Mouse (Mus musculus) bone marrow macrophage, adult 2 months (primary cell): ENCODE measurements around the gene Baiap2l1. TPM values are rescaled to one million over a fixed set of nuclear protein-coding genes. Genes with fewer than 3 reads are reported as not detected.

Experiments used
- H3K27ac ChIP-seq: 2 replicates; pipeline ENCODE4 v1.5.1; 2012; ENCODE audit warnings: low read depth, low read length; ENCODE audit not compliant: insufficient read depth
- H3K4me1 ChIP-seq: 2 replicates; pipeline ENCODE4 v1.6.1; 2012; ENCODE audit warnings: low read length; ENCODE audit not compliant: control insufficient read depth, insufficient read depth
- H3K4me3 ChIP-seq: 2 replicates; pipeline ENCODE4 v1.5.1; 2012; ENCODE audit warnings: mild to moderate bottlenecking, low read length, moderate library complexity; ENCODE audit not compliant: insufficient read depth
- CTCF ChIP-seq: IDR thresholded peaks from 2 replicates; pipeline ENCODE4 v1.5.1; 2012; ENCODE audit warnings: low read depth, mild to moderate bottlenecking, low read length, moderate library complexity
- POLR2A ChIP-seq: IDR thresholded peaks from 2 replicates; pipeline ENCODE4 v1.6.1; 2012; ENCODE audit warnings: mild to moderate bottlenecking, low read depth, low read length, borderline replicate concordance
- polyA plus RNA-seq: library from polyadenylated mRNA; stranded (reverse); fragments of >200 nt; gene quantifications from 2 replicates; pipeline ENCODE4 v1.2.4, GENCODE M21; 2012; ENCODE audit not compliant: missing spikeins, insufficient read depth, insufficient read length

The Baiap2l1 gene
- polyA plus RNA-seq, 1 experiment = not detected

DNA sequence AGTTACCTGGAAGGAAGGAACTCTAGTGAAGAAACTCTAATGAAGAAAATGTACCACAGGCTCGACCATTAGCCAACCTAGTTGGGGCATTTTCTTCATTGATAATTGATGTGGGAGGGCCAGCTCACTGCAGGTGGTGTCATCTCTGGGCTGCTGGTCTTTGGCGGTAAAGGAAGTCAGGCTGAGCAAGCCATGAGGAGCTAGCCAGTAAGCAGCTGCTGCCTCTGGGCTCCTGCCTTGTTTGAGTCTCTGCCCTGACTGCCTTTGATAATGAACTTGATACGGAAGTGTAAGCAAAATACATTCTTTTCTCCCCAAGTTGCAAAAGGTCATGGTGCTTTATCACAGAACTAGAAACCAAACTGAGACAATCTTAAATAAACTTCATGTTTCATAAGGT lies 41.5 kb downstream of the Baiap2l1 start:
- Histone ChIP-seq H3K4me3 (no peak overlapping the region), H3K4me1 (peaks cover 18% of the 10 kb centered on the region), H3K27ac (no peak overlapping the region)
- TF ChIP-seq CTCF (no peak), POLR2A (no peak)

- H3K4me3 ChIP-seq = no peak overlapping the region
- H3K27ac ChIP-seq = no peak overlapping the region
- H3K4me1 ChIP-seq = peaks cover 18% of the 10 kb centered on the region
- TF ChIP-seq CTCF = no peak
- no peak for TF ChIP-seq POLR2A
Measured at GRCm38 (mm10) chr5:144314731-144315494, 43.0 kb downstream of the Baiap2l1 start.

DNA sequence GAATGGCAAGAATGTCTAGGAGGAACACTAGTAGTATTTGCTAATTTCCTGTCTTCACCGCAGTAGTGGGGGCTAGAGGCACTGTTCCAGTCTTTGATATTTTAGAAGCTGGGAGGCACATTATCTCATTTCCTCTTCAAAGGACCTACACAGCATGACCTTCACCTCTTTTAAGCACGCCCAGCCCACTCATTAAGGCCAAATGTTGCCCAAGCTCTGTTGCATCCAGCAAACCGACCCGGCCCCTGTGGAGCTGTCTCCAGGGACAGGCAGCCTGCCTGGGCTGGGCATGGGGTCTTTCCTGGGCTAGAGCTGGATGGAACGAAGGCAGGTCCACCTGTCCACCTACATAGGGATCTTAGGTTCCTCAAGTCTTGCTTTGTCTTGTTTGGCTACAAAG lies 44.6 kb downstream of the Baiap2l1 start:
- no peak overlapping the region for H3K4me3 ChIP-seq
- no peak overlapping the region for H3K27ac ChIP-seq
- TF ChIP-seq POLR2A = no peak
- no peak for TF ChIP-seq CTCF
- peaks cover 18% of the 10 kb centered on the region for H3K4me1 ChIP-seq

DNA sequence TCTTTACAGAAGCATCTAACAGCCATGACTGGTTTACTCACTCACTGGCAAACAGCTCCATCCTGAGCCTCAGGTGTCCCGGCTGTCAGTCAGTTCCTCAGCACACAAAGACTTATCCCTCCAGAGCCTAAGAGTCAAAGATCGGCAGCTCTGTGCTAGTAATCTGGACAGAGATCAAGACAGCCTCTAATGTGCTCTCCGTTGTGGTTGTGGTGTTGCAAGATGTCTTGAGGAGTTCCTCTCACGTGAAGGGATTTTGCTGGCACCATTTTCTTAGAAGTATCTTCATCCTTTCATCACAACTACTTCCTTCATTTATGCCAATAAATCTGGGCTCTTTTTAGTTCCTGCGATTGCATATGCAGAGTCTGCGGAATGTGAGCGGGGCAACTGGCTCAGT lies 45.7 kb downstream of the Baiap2l1 start:
- TF ChIP-seq CTCF (no peak), POLR2A (no peak)
- Histone ChIP-seq H3K27ac (no peak overlapping the region), H3K4me1 (peaks cover 18% of the 10 kb centered on the region), H3K4me3 (no peak overlapping the region)

- Histone ChIP-seq H3K27ac (no peak overlapping the region), H3K4me3 (no peak overlapping the region), H3K4me1 (peaks cover 18% of the 10 kb centered on the region)
- TF ChIP-seq CTCF (no peak), POLR2A (no peak)
Measured at GRCm38 (mm10) chr5:144308929-144309328, 49.0 kb downstream of the Baiap2l1 start.

DNA sequence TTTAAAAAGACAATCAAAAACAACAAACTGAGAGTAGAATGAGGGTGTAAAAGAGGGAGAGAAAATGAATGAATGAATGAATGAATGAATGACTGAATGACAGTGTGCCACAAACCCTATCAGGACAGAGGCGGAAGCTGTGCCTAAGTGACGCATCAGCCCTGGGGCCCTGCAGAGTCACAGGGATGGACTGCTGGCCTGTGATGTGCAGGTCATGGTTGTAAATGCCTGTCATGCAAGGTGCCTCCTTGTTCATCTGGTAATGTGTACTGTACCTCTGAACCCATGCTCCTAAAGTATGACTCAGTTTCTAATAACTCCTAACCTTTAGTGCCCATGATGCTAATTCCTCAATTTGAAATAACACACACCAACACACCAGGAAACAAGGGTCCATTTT lies 54.8 kb downstream of the Baiap2l1 start:
- Histone ChIP-seq H3K27ac (no peak overlapping the region), H3K4me3 (no peak overlapping the region), H3K4me1 (no peaks in the 10 kb centered on the region)
- TF ChIP-seq CTCF = no peak

GRCm38 (mm10) chr5:144296090-144296604 lies 61.8 kb downstream of the Baiap2l1 start:
- H3K27ac ChIP-seq = no peak overlapping the region
- peaks cover 5% of the 10 kb centered on the region for H3K4me1 ChIP-seq
- no peak for TF ChIP-seq POLR2A
- TF ChIP-seq CTCF = no peak
- H3K4me3 ChIP-seq = no peak overlapping the region

GRCm38 (mm10) chr5:144295357-144295756 lies 62.6 kb downstream of the Baiap2l1 start:
- Histone ChIP-seq H3K27ac (no peak overlapping the region), H3K4me3 (no peak overlapping the region), H3K4me1 (peaks cover 6% of the 10 kb centered on the region)
- TF ChIP-seq CTCF (no peak), POLR2A (no peak)

DNA sequence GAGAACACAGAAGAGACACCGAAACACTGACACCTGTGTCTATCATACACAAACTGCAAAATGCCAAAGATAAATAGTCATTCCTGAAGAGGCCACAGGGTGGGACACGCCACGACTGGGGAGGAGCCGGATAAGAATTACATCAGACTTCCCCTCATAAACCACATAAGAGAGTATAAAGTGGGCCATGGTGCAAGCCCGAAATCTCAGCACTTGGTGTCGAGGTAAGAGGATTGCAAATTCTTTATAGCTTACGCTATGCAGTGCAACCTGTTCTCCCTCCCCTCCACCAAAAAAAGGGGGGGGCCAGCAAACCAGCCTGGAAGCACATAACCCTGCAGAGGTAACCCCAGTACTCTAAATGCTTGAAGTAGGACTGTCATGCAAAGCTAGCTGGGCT lies 63.0 kb downstream of the Baiap2l1 start:
- TF ChIP-seq CTCF (no peak), POLR2A (no peak)
- Histone ChIP-seq H3K4me1 (peaks cover 8% of the 10 kb centered on the region), H3K4me3 (no peak overlapping the region), H3K27ac (no peak overlapping the region)

DNA sequence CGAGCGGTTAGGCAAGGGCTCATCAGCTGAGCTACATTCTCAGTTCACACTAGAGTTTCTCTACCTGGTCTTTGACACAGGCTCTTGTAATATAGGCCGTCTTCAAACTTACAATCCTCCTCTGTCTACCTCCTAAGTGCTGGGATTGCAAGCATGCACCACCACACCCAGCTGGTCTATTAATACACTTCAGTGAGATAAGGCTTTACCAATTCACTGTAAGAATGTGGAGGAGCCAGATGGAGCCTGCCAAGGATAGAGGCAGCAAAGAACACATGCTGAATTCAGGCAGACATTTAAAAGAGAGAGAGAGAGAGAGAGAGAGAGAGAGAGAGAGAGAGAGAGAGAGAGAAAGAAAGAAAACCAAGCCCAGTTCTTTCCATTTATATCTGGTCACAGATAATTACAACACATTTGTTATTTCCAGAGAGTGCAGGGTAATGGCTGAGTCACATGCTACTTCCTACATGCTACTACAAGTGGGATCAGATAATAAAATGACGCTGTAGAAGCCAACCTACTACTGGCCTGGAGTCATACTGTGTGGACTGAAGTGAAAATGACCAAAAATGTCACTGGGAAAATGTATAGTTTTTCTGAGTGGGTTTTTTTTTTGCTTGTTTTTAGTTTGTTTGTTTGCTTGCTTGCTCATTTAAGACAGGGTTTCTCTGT lies 68.0 kb downstream of the Baiap2l1 start:
- H3K27ac ChIP-seq = no peak overlapping the region
- no peak overlapping the region for H3K4me3 ChIP-seq
- TF ChIP-seq CTCF = no peak
- no peak for TF ChIP-seq POLR2A
- peaks cover 18% of the 10 kb centered on the region for H3K4me1 ChIP-seq
